Mouse (Mus musculus) E14TG2a.4 (cell line): ENCODE measurements around the gene Morn1.
A peak's percentile ranks its signal among the peaks of the same experiment; 100 is the strongest.
"Not testable (repeated sequence)": the region's sequence is repeated elsewhere in the genome, so short reads cannot be mapped to it uniquely, and the experiment has no call there.

Experiments
- H3K27me3 ChIP-seq: 2 replicates; pipeline ENCODE4 v1.6.1; 2014; ENCODE audit warnings: low read length, control low read depth; ENCODE audit not compliant: insufficient read depth
- H3K36me3 ChIP-seq: 2 replicates; pipeline ENCODE4 v1.6.1; 2014; ENCODE audit warnings: low read length, control low read depth; ENCODE audit not compliant: insufficient read depth
- H3K4me1 ChIP-seq: replicated peaks from 2 replicates; pipeline ENCODE4 v1.6.1; 2014; ENCODE audit warnings: low read depth, low read length, control low read depth
- H3K4me3 ChIP-seq: replicated peaks from 2 replicates; pipeline ENCODE4 v1.5.1; 2014; ENCODE audit warnings: mild to moderate bottlenecking, low read length
- H3K9me3 ChIP-seq: 2 replicates; pipeline ENCODE4 v1.6.1; 2014; ENCODE audit warnings: low read length, control low read depth
- CTCF ChIP-seq: conservative IDR thresholded peaks from 2 replicates; pipeline ENCODE4 v1.5.1; 2014; ENCODE audit warnings: low read length
- NANOG ChIP-seq: IDR thresholded peaks from 2 replicates; pipeline ENCODE4 v1.6.1; 2014; ENCODE audit warnings: borderline replicate concordance, low read length, mixed read lengths
- POU5F1 ChIP-seq: IDR thresholded peaks from 2 replicates; pipeline ENCODE4 v1.6.1; 2014; ENCODE audit warnings: low read length, borderline replicate concordance

The Morn1 gene

GRCm38 (mm10) chr4:155074418-155074817 lies 12.0 kb upstream of the Morn1 start:
- TF ChIP-seq NANOG (no peak), POU5F1 (no peak), CTCF (no peak)
- Histone ChIP-seq H3K27me3 (no peaks in the 10 kb centered on the region), H3K4me3 (no peak overlapping the region), H3K9me3 (no peaks in the 10 kb centered on the region), H3K4me1 (peaks cover 67% of the 10 kb centered on the region), H3K36me3 (peaks cover 98% of the 10 kb centered on the region)

- H3K4me1 ChIP-seq = peaks cover 67% of the 10 kb centered on the region
- no peak for TF ChIP-seq POU5F1
- TF ChIP-seq CTCF = peak; percentile 99
- no peak for TF ChIP-seq NANOG
These were observed 11.2 kb upstream of the Morn1 start for GRCm38 (mm10) chr4:155075137-155075536.

GRCm38 (mm10) chr4:155075813-155076212 lies 10.6 kb upstream of the Morn1 start:
- no peaks in the 10 kb centered on the region for H3K9me3 ChIP-seq
- peaks cover 98% of the 10 kb centered on the region for H3K36me3 ChIP-seq
- no peak overlapping the region for H3K4me3 ChIP-seq
- TF ChIP-seq POU5F1 (no peak), CTCF (no peak), NANOG (no peak)
- H3K27me3 ChIP-seq = no peaks in the 10 kb centered on the region
- H3K4me1 ChIP-seq = peaks cover 66% of the 10 kb centered on the region

More at GRCm38 (mm10) chr4:155075137-155075536, 11.2 kb upstream of the Morn1 start:
- H3K27me3 ChIP-seq = no peaks in the 10 kb centered on the region
- H3K9me3 ChIP-seq = no peaks in the 10 kb centered on the region
- no peak overlapping the region for H3K4me3 ChIP-seq
- peaks cover 98% of the 10 kb centered on the region for H3K36me3 ChIP-seq

- TF ChIP-seq POU5F1 = no peak
- no peak for TF ChIP-seq CTCF
- TF ChIP-seq NANOG = no peak
- Histone ChIP-seq H3K36me3 (peaks cover 97% of the 10 kb centered on the region), H3K27me3 (no peaks in the 10 kb centered on the region), H3K4me1 (peaks cover 65% of the 10 kb centered on the region), H3K4me3 (no peak overlapping the region), H3K9me3 (no peaks in the 10 kb centered on the region)
These were observed 9.7 kb upstream of the Morn1 start for GRCm38 (mm10) chr4:155076677-155077076.

- H3K9me3 ChIP-seq, H3K27me3 ChIP-seq, H3K4me3 ChIP-seq: not testable (repeated sequence)
- peaks cover 71% of the 10 kb centered on the region for H3K4me1 ChIP-seq
- H3K36me3 ChIP-seq = peaks cover 97% of the 10 kb centered on the region
These were observed 7.6 kb upstream of the Morn1 start for GRCm38 (mm10) chr4:155078808-155079207.

GRCm38 (mm10) chr4:155079666-155080065 lies 6.7 kb upstream of the Morn1 start:
- Histone ChIP-seq H3K36me3 (peaks cover 97% of the 10 kb centered on the region), H3K27me3 (no peaks in the 10 kb centered on the region), H3K9me3 (no peaks in the 10 kb centered on the region), H3K4me1 (peaks cover 77% of the 10 kb centered on the region), H3K4me3 (no peak overlapping the region)
- TF ChIP-seq POU5F1 = no peak
- no peak for TF ChIP-seq CTCF
- no peak for TF ChIP-seq NANOG

- no peak for TF ChIP-seq CTCF
- no peak for TF ChIP-seq POU5F1
- TF ChIP-seq NANOG = no peak
- peaks cover 63% of the 10 kb centered on the region for H3K36me3 ChIP-seq
- H3K9me3 ChIP-seq = no peaks in the 10 kb centered on the region
- no peaks in the 10 kb centered on the region for H3K27me3 ChIP-seq
- no peak overlapping the region for H3K4me3 ChIP-seq
- H3K4me1 ChIP-seq = peaks cover 68% of the 10 kb centered on the region
These were observed 2.8 kb upstream of the Morn1 start for GRCm38 (mm10) chr4:155083553-155083952.

- TF ChIP-seq POU5F1 (no peak), CTCF (no peak), NANOG (no peak)
- Histone ChIP-seq H3K9me3 (no peaks in the 10 kb centered on the region), H3K27me3 (no peaks in the 10 kb centered on the region), H3K4me3 (peak overlapping the region; percentile 100), H3K36me3 (peaks cover 65% of the 10 kb centered on the region), H3K4me1 (peaks cover 62% of the 10 kb centered on the region)
These were observed 2.0 kb upstream of the Morn1 start for GRCm38 (mm10) chr4:155084351-155084750.

GRCm38 (mm10) chr4:155085206-155086107 lies 920 bp upstream of the Morn1 start:
- Histone ChIP-seq H3K27me3 (no peaks in the 10 kb centered on the region), H3K4me1 (peaks cover 54% of the 10 kb centered on the region), H3K4me3 (peak overlapping the region; percentile 100), H3K9me3 (no peaks in the 10 kb centered on the region), H3K36me3 (peaks cover 64% of the 10 kb centered on the region)
- TF ChIP-seq NANOG = no peak
- TF ChIP-seq CTCF = no peak
- no peak for TF ChIP-seq POU5F1
